Mouse (Mus musculus) spleen, embryonic (tissue): ENCODE measurements around the gene Nwd1.

ENCODE experiments used
- CTCF ChIA-PET: fragments of 350-600 bp; sonication (Branson Sonifier 250); formaldehyde crosslinking; loops from one replicate; lab custom pipeline; 2022; lab: Charles Lee

The Nwd1 gene

GRCm38 (mm10) chr8:72762306-72762705, 115.8 kb downstream of the Nwd1 start:
- CTCF ChIA-PET, result no interaction called here

DNA sequence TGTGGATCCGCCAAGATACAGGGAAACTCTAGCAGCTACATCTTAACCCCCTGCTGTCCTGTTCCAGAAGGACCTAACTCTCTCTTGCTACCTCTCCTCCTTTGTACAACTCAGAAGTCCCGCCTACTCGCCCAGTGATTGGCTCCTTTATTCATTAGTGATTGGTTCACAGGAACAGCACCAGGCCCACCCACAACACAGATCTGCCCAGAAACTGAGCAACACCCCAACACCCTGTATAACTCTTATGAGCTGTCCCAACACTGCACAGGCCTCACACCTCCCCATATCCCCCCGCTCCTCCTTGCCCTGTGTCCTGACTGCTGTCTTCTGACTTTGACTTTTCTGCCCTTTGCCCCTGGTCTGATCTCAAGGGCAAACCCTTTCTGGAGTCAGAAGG, 119.2 kb downstream of the Nwd1 start:
- CTCF ChIA-PET, result no interaction called here

DNA sequence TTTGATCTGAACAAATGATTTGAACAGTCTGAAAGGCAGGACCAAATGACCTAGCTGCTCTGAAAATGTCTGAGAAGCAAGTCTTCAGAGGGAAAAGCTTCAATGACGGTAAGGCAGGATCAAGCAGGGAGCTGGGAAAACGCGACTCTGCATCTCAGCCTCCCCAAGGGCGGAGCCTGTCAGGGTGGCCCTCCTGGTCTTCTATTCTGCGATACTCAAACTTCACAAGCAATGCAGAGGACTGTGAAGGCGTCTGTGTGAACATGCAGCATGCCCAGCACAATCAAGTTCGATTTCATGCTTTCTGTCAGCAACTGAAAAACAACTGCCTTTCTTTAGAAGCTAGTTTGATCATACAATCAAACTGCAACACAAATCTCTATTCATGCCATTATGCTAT, 120.3 kb downstream of the Nwd1 start:
- CTCF ChIA-PET, result no interaction called here
